Mouse (Mus musculus) left cerebral cortex, adult 2 months (tissue): ENCODE data around the gene Fam189a1. TPM values are rescaled to one million over a fixed set of nuclear protein-coding genes. Genes with fewer than 3 reads are reported as not detected.

ENCODE experiments used
- DNase-seq, 2 experiments: peaks; one replicate each; pipeline ENCODE4 v3.0.0; 2021 to 2022; ENCODE audit warnings: low spot score in 2 of 2, mixed read lengths in 1 of 2; ENCODE audit errors: extremely low spot score in 1 of 2
- H3K27ac ChIP-seq: fragments of 200-600 bp; 2 replicates; pipeline ENCODE4 v1.8.1; 2022
- H3K4me3 ChIP-seq: fragments of 200-600 bp; 2 replicates; pipeline ENCODE4 v1.8.1; 2022
- CTCF ChIP-seq: fragments of 200-600 bp; IDR thresholded peaks from 2 replicates; pipeline ENCODE4 v1.8.1; 2022; ENCODE audit warnings: antibody characterized with exemption, mild to moderate bottlenecking, moderate library complexity
- intact Hi-C: fragments of 180-260 bp; cut with DNase I; formaldehyde crosslinking; loops from one replicate; pipeline ENCODE4 v1.15.1; 2025
- total RNA-seq, 2 experiments: library from RNA; stranded (reverse); gene quantifications; 2 replicates each; pipeline ENCODE4 v1.2.3; 2021

Gene Fam189a1
- total RNA-seq, 2 experiments from 2014 or later: 60.6 to 62.7 TPM

- Histone ChIP-seq H3K27ac (no peak overlapping the region), H3K4me3 (no peak overlapping the region)
- TF ChIP-seq CTCF: no peak
- intact Hi-C loops: no loop called here
- DNase-seq: no peak
Measured at GRCm38 (mm10) chr7:64862978-64863377, 293.4 kb downstream of the Fam189a1 start.

GRCm38 (mm10) chr7:64856526-64857082 is 299.8 kb downstream of the Fam189a1 start:
- no peak for TF ChIP-seq CTCF
- H3K27ac ChIP-seq: peak overlapping the region; percentile 59; the same call in 1 of the 2 replicates
- DNase-seq: no peak
- intact Hi-C loops: no loop called here
- H3K4me3 ChIP-seq: peak overlapping the region; percentile 42

GRCm38 (mm10) chr7:64855976-64856375 is 300.4 kb downstream of the Fam189a1 start:
- peak overlapping the region; percentile 42 for H3K4me3 ChIP-seq
- TF ChIP-seq CTCF: no peak
- peak overlapping the region; percentile 59; the same call in 1 of the 2 replicates for H3K27ac ChIP-seq
- no peak for DNase-seq
- intact Hi-C loops: no loop called here

GRCm38 (mm10) chr7:64855389-64855927 is 300.9 kb downstream of the Fam189a1 start:
- Histone ChIP-seq H3K4me3 (no peak overlapping the region), H3K27ac (no peak overlapping the region)
- no peak for DNase-seq
- intact Hi-C loops: no loop called here
- no peak for TF ChIP-seq CTCF

GRCm38 (mm10) chr7:64850791-64851190 is 305.6 kb downstream of the Fam189a1 start:
- H3K27ac ChIP-seq: no peak overlapping the region
- intact Hi-C loops: no loop called here
- no peak overlapping the region for H3K4me3 ChIP-seq
- DNase-seq: no peak
- TF ChIP-seq CTCF: no peak

GRCm38 (mm10) chr7:64847366-64847899 is 308.9 kb downstream of the Fam189a1 start:
- Histone ChIP-seq H3K4me3 (no peak overlapping the region), H3K27ac (no peak overlapping the region)
- no peak for TF ChIP-seq CTCF
- DNase-seq: no peak
- intact Hi-C loops: no loop called here

- no peak for TF ChIP-seq CTCF
- DNase-seq: no peak
- Histone ChIP-seq H3K4me3 (no peak overlapping the region), H3K27ac (no peak overlapping the region)
- intact Hi-C loops: no loop called here
Measured at GRCm38 (mm10) chr7:64846061-64846460, 310.3 kb downstream of the Fam189a1 start.

- no peak for DNase-seq
- intact Hi-C loops: loop anchor here (2.0 kb wide), 2 partner anchors 32 to 60 kb away; partner anchors contain the start of gene Nsmce3
- TF ChIP-seq CTCF: no peak
- Histone ChIP-seq H3K4me3 (no peak overlapping the region), H3K27ac (peak overlapping the region; percentile 50)
Measured at GRCm38 (mm10) chr7:64840946-64841659, 315.3 kb downstream of the Fam189a1 start.

GRCm38 (mm10) chr7:64840576-64840895 is 315.8 kb downstream of the Fam189a1 start:
- no peak overlapping the region for H3K4me3 ChIP-seq
- DNase-seq: no peak
- TF ChIP-seq CTCF: no peak
- intact Hi-C loops: loop anchor here (2.0 kb wide), 2 partner anchors 32 to 60 kb away; partner anchors contain the start of gene Nsmce3
- H3K27ac ChIP-seq: peak overlapping the region; percentile 28; the same call in 1 of the 2 replicates

GRCm38 (mm10) chr7:64839801-64840575 is 316.4 kb downstream of the Fam189a1 start:
- TF ChIP-seq CTCF: peak; percentile 37
- peak; percentile 42 to 53 for DNase-seq
- Histone ChIP-seq H3K4me3 (no peak overlapping the region), H3K27ac (peak overlapping the region; percentile 48)
- intact Hi-C loops: loop anchor here (2.0 kb wide), 2 partner anchors 33 to 59 kb away; partner anchors contain the start of gene Nsmce3

- Histone ChIP-seq H3K27ac (peak overlapping the region; percentile 48; the same call in 1 of the 2 replicates), H3K4me3 (no peak overlapping the region)
- DNase-seq: no peak
- intact Hi-C loops: no loop called here
- no peak for TF ChIP-seq CTCF
Measured at GRCm38 (mm10) chr7:64839281-64839680, 317.1 kb downstream of the Fam189a1 start.
